8 mouse cellular contexts compared by ENCODE assay signal in genomic region chr11:49202071-49202470, GRCm38 (mm10). TPM values are rescaled to one million over a fixed set of nuclear protein-coding genes. Genes with fewer than 3 reads are reported as not detected.
DNase-seq lines count a peak whose midpoint lies in the region; ATAC-seq lines count a peak whose summit lies in the region.

No protein-coding gene starts in this region.

- peak; percentile 9 for DNase-seq in CD4-positive, CD25-positive, alpha-beta regulatory T cell, adult 2 months (ENCODE audit: low read depth, low spot score)
- no peak for DNase-seq in neural tube, embryonic 11.5 days (ENCODE audit: low spot score)
- no peak for DNase-seq in neural tube, embryonic 10.5 days (ENCODE audit: extremely low spot score, low spot score)
- DNase-seq in layer of hippocampus, adult 9-11 months = no peak

- peak overlapping the region; percentile 99; the same call in 1 of the 2 replicates for H3K9ac ChIP-seq in neural tube, embryonic 11.5 days (ENCODE audit: low read length)
- peak overlapping the region; percentile 97 for H3K9ac ChIP-seq in limb, embryonic 12.5 days (replicated peaks)
- no peak overlapping the region for H3K9ac ChIP-seq in stomach, embryonic 15.5 days

- peak overlapping the region; percentile 88 for H3K4me2 ChIP-seq in neural tube, embryonic 11.5 days (ENCODE audit: low read depth)
- peak overlapping the region; percentile 74 for H3K4me2 ChIP-seq in limb, embryonic 12.5 days
- H3K4me2 ChIP-seq in stomach, embryonic 15.5 days = peak overlapping the region; percentile 62

- WGBS in neural tube, embryonic 11.5 days = 71% methylated on average over 2 of the region's 2 CpGs
- 53% methylated on average over 2 of the region's 2 CpGs for WGBS in limb, embryonic 12.5 days
- 51% methylated on average over 2 of the region's 2 CpGs for WGBS in stomach, embryonic 15.5 days

- peak overlapping the region; percentile 87 for H3K4me3 ChIP-seq in neural tube, embryonic 11.5 days (ENCODE audit: low read depth, low read length)
- peak overlapping the region; percentile 88 for H3K4me3 ChIP-seq in limb, embryonic 12.5 days (replicated peaks)
- peak overlapping the region; percentile 85 for H3K4me3 ChIP-seq in stomach, embryonic 15.5 days (replicated peaks)

- H3K36me3 ChIP-seq in neural tube, embryonic 11.5 days (ENCODE audit: control insufficient read depth, insufficient read depth, low read length) = no peaks in the 10 kb centered on the region
- H3K36me3 ChIP-seq in limb, embryonic 12.5 days = peaks cover 8% of the 10 kb centered on the region
- no peaks in the 10 kb centered on the region for H3K36me3 ChIP-seq in stomach, embryonic 15.5 days

- H3K4me1 ChIP-seq in neural tube, embryonic 11.5 days (ENCODE audit: control insufficient read depth, insufficient read depth, low read length) = peaks cover 4% of the 10 kb centered on the region; the same call in 1 of the 2 replicates
- peaks cover 11% of the 10 kb centered on the region for H3K4me1 ChIP-seq in limb, embryonic 12.5 days (replicated peaks)
- H3K4me1 ChIP-seq in stomach, embryonic 15.5 days = peaks cover 3% of the 10 kb centered on the region; the same call in 1 of the 2 replicates

- H3K27ac ChIP-seq in neural tube, embryonic 11.5 days (ENCODE audit: low read depth, low read length) = no peak overlapping the region
- peak overlapping the region; percentile 99 for H3K27ac ChIP-seq in limb, embryonic 12.5 days
- peak overlapping the region; percentile 99; the same call in 1 of the 2 replicates for H3K27ac ChIP-seq in stomach, embryonic 15.5 days

- H3K9me3 ChIP-seq in neural tube, embryonic 11.5 days (ENCODE audit: control insufficient read depth, low read length) = no peaks in the 10 kb centered on the region
- no peaks in the 10 kb centered on the region for H3K9me3 ChIP-seq in limb, embryonic 12.5 days
- H3K9me3 ChIP-seq in stomach, embryonic 15.5 days = no peaks in the 10 kb centered on the region

- H3K27me3 ChIP-seq in neural tube, embryonic 11.5 days (ENCODE audit: control insufficient read depth, insufficient read depth, low read length) = no peaks in the 10 kb centered on the region
- H3K27me3 ChIP-seq in limb, embryonic 12.5 days = no peaks in the 10 kb centered on the region
- H3K27me3 ChIP-seq in stomach, embryonic 15.5 days (replicated peaks) = no peaks in the 10 kb centered on the region

- ATAC-seq in CD4-positive, CD25-positive, alpha-beta regulatory T cell, adult 4 months = no peak
- no peak for ATAC-seq in neural tube, embryonic 11.5 days (ENCODE audit: insufficient read depth, low FRiP score, low TSS enrichment)
- 0 out of 2 replicates have a peak, but pooled peaks have one; percentile 14 for ATAC-seq in limb, embryonic 12.5 days (ENCODE audit: insufficient number of reproducible peaks, insufficient read depth, low FRiP score, low TSS enrichment, low read depth)
- ATAC-seq in stomach, embryonic 15.5 days (ENCODE audit: insufficient read depth, low FRiP score, low read depth) = no peak
- ATAC-seq in megakaryocyte-erythroid progenitor cell, adult 5-6 weeks (replicated peaks; ENCODE audit: low FRiP score, low TSS enrichment, poor library complexity, severe bottlenecking) = no peak

RNA-seq across cellular contexts. Expression of gene Zfp62, which starts 1.0 kb away (rescaled TPM):
- 10 to 100 TPM; 60.2 to 62.0 TPM for polyA plus RNA-seq in CD4-positive, CD25-positive, alpha-beta regulatory T cell, adult 4 months (2017; shearing (Covaris generic))
- polyA plus RNA-seq in neural tube, embryonic 11.5 days (2014; fragmentation: Nextera tagmentation; extraction: Ambion mirVana) = 57.2 and 62.5 TPM in 2 replicates
- polyA plus RNA-seq in limb, embryonic 12.5 days (2016; fragmentation: Nextera tagmentation; extraction: Ambion mirVana) = 50.4 and 58.5 TPM in 2 replicates
- 31.0 and 34.2 TPM in 2 replicates for polyA plus RNA-seq in stomach, embryonic 15.5 days (2015; fragmentation: Nextera tagmentation; extraction: Ambion mirVana)
- total RNA-seq in megakaryocyte-erythroid progenitor cell, adult 5-6 weeks (2014; fragmentation: Nextera tagmentation) = 56.5 and 67.6 TPM in 2 replicates
- 102 and 160 TPM in 2 replicates for total RNA-seq in megakaryocyte-erythroid progenitor cell, adult 5-6 weeks (2017)

RNA-seq across cellular contexts. Expression of gene Btnl9, which starts 15.1 kb away (rescaled TPM):
- polyA plus RNA-seq in CD4-positive, CD25-positive, alpha-beta regulatory T cell, adult 4 months (2017; shearing (Covaris generic)) = under 1 TPM in 1 of 2 experiments, not detected in 1; 0.35 TPM
- 0.20 and 0.21 TPM in 2 replicates for polyA plus RNA-seq in neural tube, embryonic 11.5 days (2014; fragmentation: Nextera tagmentation; extraction: Ambion mirVana)
- polyA plus RNA-seq in limb, embryonic 12.5 days (2016; fragmentation: Nextera tagmentation; extraction: Ambion mirVana) = 0.33 and 0.87 TPM in 2 replicates
- polyA plus RNA-seq in stomach, embryonic 15.5 days (2015; fragmentation: Nextera tagmentation; extraction: Ambion mirVana) = 1.7 and 2.5 TPM in 2 replicates
- 0.72 and 2.4 TPM in 2 replicates for total RNA-seq in megakaryocyte-erythroid progenitor cell, adult 5-6 weeks (2014; fragmentation: Nextera tagmentation)
- total RNA-seq in megakaryocyte-erythroid progenitor cell, adult 5-6 weeks (2017) = 1.8 and 5.6 TPM in 2 replicates

RNA-seq across cellular contexts. Expression of gene Mgat1, which starts 41.9 kb away (rescaled TPM):
- polyA plus RNA-seq in CD4-positive, CD25-positive, alpha-beta regulatory T cell, adult 4 months (2017; shearing (Covaris generic)) = 100 to 1,000 TPM in 1 of 2 experiments, 10 to 100 TPM in 1; 70.9 to 106 TPM
- 28.6 and 33.2 TPM in 2 replicates for polyA plus RNA-seq in neural tube, embryonic 11.5 days (2014; fragmentation: Nextera tagmentation; extraction: Ambion mirVana)
- polyA plus RNA-seq in limb, embryonic 12.5 days (2016; fragmentation: Nextera tagmentation; extraction: Ambion mirVana) = 46.0 and 49.1 TPM in 2 replicates
- 59.3 and 59.9 TPM in 2 replicates for polyA plus RNA-seq in stomach, embryonic 15.5 days (2015; fragmentation: Nextera tagmentation; extraction: Ambion mirVana)
- total RNA-seq in megakaryocyte-erythroid progenitor cell, adult 5-6 weeks (2014; fragmentation: Nextera tagmentation) = 47.4 and 53.5 TPM in 2 replicates
- 28.1 and 34.2 TPM in 2 replicates for total RNA-seq in megakaryocyte-erythroid progenitor cell, adult 5-6 weeks (2017)

RNA-seq across cellular contexts. Expression of gene Olfr1394, which starts 47.9 kb away (rescaled TPM):
- not detected for polyA plus RNA-seq in CD4-positive, CD25-positive, alpha-beta regulatory T cell, adult 4 months (2017; shearing (Covaris generic))
- polyA plus RNA-seq in neural tube, embryonic 11.5 days (2014; fragmentation: Nextera tagmentation; extraction: Ambion mirVana) = not detected in 2 replicates
- not detected in 2 replicates for polyA plus RNA-seq in limb, embryonic 12.5 days (2016; fragmentation: Nextera tagmentation; extraction: Ambion mirVana)
- polyA plus RNA-seq in stomach, embryonic 15.5 days (2015; fragmentation: Nextera tagmentation; extraction: Ambion mirVana) = not detected in 2 replicates
- total RNA-seq in megakaryocyte-erythroid progenitor cell, adult 5-6 weeks (2014; fragmentation: Nextera tagmentation) = not detected in 2 replicates
- not detected in 2 replicates for total RNA-seq in megakaryocyte-erythroid progenitor cell, adult 5-6 weeks (2017)

RNA-seq across cellular contexts. Expression of gene Olfr1395, which starts 60.0 kb away (rescaled TPM):
- not detected for polyA plus RNA-seq in CD4-positive, CD25-positive, alpha-beta regulatory T cell, adult 4 months (2017; shearing (Covaris generic))
- polyA plus RNA-seq in neural tube, embryonic 11.5 days (2014; fragmentation: Nextera tagmentation; extraction: Ambion mirVana) = not detected in 2 replicates
- polyA plus RNA-seq in limb, embryonic 12.5 days (2016; fragmentation: Nextera tagmentation; extraction: Ambion mirVana) = not detected in 2 replicates
- polyA plus RNA-seq in stomach, embryonic 15.5 days (2015; fragmentation: Nextera tagmentation; extraction: Ambion mirVana) = not detected in 2 replicates
- total RNA-seq in megakaryocyte-erythroid progenitor cell, adult 5-6 weeks (2014; fragmentation: Nextera tagmentation) = not detected in 2 replicates
- not detected in 2 replicates for total RNA-seq in megakaryocyte-erythroid progenitor cell, adult 5-6 weeks (2017)
